Mouse (Mus musculus) stomach, embryonic 14.5 days (tissue): ENCODE data around the gene Tdrd9. TPM values are rescaled to one million over a fixed set of nuclear protein-coding genes. Genes with fewer than 3 reads are reported as not detected.

Experiments
- ATAC-seq: fragments of 200-750 bp; cut with Nextera tagmentation; 2 replicates; pipeline ENCODE4 v1.8.0; 2017; ENCODE audit warnings: low read depth, moderate TSS enrichment; ENCODE audit not compliant: insufficient number of reproducible peaks, insufficient read depth, low FRiP score
- H3K27ac ChIP-seq: fragments of 300-500 bp; sonication (generic); 2 replicates; pipeline ENCODE4 v1.5.1; 2014; ENCODE audit warnings: mild to moderate bottlenecking, low read length, moderate library complexity, mixed read lengths
- H3K27me3 ChIP-seq: fragments of 300-500 bp; sonication (generic); 2 replicates; pipeline ENCODE4 v1.6.1; 2014; ENCODE audit warnings: low read length, control low read depth, mixed read lengths; ENCODE audit not compliant: control insufficient read depth, insufficient read depth
- H3K36me3 ChIP-seq: fragments of 300-500 bp; sonication (generic); 2 replicates; pipeline ENCODE4 v1.6.1; 2014; ENCODE audit warnings: mild to moderate bottlenecking, control low read depth, low read length, moderate library complexity, mixed read lengths; ENCODE audit not compliant: control insufficient read depth, insufficient read depth
- H3K4me1 ChIP-seq: fragments of 300-500 bp; sonication (generic); 2 replicates; pipeline ENCODE4 v1.6.1; 2014; ENCODE audit warnings: low read length, control low read depth, mixed read lengths; ENCODE audit not compliant: control insufficient read depth, insufficient read depth
- H3K4me2 ChIP-seq: fragments of 300-500 bp; sonication (generic); replicated peaks from 2 replicates; pipeline ENCODE4 v1.6.1; 2014; ENCODE audit warnings: low read depth, low read length, control low read depth
- H3K4me3 ChIP-seq: fragments of 300-500 bp; sonication (generic); 2 replicates; pipeline ENCODE4 v1.5.1; 2014; ENCODE audit warnings: low read depth, low read length, control low read depth
- H3K9ac ChIP-seq: fragments of 300-500 bp; sonication (generic); replicated peaks from 2 replicates; pipeline ENCODE4 v1.6.1; 2014; ENCODE audit warnings: low read depth, mild to moderate bottlenecking, control low read depth, low read length, moderate library complexity, mixed read lengths
- H3K9me3 ChIP-seq: fragments of 300-500 bp; sonication (generic); 2 replicates; pipeline ENCODE4 v1.6.1; 2016; ENCODE audit warnings: low read depth, low read length, control low read depth; ENCODE audit not compliant: control insufficient read depth
- whole genome bisulfite sequencing: fragments of 180-500 bp; shearing (Covaris S2); extraction: QIAGEN DNeasy Blood & Tissue Kit; methylation state at CpG from one replicate; pipeline ENCODE4 v1.1.7; 2014; 5-methylcytosine and 5-hydroxymethylcytosine counted together
- polyA plus RNA-seq: library from polyadenylated mRNA; unstranded; fragments of >200 nt; fragmentation: Nextera tagmentation; extraction: Ambion mirVana; gene quantifications from 2 replicates; pipeline ENCODE4 v1.2.1, GENCODE M21; 2014

Tdrd9 gene
- polyA plus RNA-seq, 1 experiment from 2014 or later, result 0.22 TPM

DNA sequence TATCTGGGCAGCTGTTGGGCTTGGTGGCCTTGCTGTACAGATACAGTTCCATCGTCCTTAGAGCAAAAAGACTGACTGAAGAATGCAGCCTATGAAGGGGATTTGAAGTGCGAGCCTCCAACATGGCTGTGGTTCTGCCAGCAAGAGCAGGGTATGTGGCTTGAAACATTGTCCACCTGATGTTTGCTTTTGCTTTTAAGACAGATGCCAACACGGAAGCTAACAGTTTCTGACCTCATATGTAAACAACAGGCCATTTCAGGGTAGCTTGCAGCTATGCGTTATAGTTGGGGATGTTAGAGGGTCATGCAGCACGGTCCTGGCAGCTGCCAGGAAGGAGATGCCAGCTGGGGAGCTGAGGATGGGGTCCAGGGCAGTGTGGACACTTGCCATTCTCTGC lies 20.9 kb upstream of the Tdrd9 start:
- Histone ChIP-seq H3K27ac (no peak overlapping the region), H3K4me3 (no peak overlapping the region), H3K4me2 (no peak overlapping the region), H3K36me3 (no peaks in the 10 kb centered on the region), H3K9me3 (no peaks in the 10 kb centered on the region), H3K27me3 (no peaks in the 10 kb centered on the region), H3K4me1 (peaks cover 9% of the 10 kb centered on the region), H3K9ac (no peak overlapping the region)
- no peak for ATAC-seq
- WGBS, result 43% methylated on average over 5 of the region's 5 CpGs

DNA sequence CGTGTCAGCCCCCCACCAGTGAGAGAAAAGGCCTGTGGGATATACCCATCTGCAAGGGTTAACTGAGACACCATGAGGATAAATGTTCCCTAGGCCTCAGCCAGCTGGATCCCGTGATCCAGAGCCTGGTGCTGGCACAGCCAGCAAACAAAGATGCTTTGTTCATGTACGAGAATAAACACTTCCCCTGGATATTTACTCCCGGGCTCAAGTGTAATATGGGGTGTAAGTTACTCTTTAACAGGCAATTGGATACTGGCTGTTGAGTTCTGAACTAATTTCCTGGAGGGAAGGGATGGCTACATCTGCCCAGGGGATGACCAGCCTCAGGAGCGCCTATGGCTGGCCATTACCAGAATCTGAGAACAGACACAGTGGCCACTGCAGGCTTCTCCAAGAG lies 19.7 kb upstream of the Tdrd9 start:
- Histone ChIP-seq H3K4me1 (peaks cover 8% of the 10 kb centered on the region), H3K9me3 (no peaks in the 10 kb centered on the region), H3K4me3 (no peak overlapping the region), H3K36me3 (no peaks in the 10 kb centered on the region), H3K4me2 (no peak overlapping the region), H3K9ac (no peak overlapping the region), H3K27me3 (no peaks in the 10 kb centered on the region), H3K27ac (no peak overlapping the region; the same call in 1 of the 2 replicates)
- WGBS, result 34% methylated on average over 5 of the region's 5 CpGs
- peak; percentile 10; the same call in 1 of the 2 replicates for ATAC-seq

DNA sequence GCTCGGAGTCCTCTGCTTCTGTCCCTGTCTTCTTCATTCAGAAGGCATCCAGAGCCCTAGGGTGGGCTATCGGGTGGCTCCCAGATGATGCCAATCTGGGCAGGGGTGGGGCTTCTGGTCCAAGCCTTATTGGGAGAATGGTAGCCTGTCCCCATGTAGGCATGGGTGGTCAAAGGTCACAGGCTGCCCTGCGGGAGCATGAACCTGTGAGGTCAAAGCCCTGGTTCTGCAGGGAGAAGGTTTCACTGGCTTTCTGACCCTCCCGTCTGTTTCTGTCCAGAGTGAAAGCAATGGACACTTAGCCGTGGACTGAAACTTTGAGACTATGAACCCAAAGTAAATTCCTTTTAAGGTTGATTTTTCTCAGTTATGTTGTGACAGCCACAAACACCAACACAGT lies 15.2 kb upstream of the Tdrd9 start:
- Histone ChIP-seq H3K4me2 (no peak overlapping the region), H3K9me3 (no peaks in the 10 kb centered on the region), H3K27ac (no peak overlapping the region), H3K27me3 (no peaks in the 10 kb centered on the region), H3K4me1 (peaks cover 8% of the 10 kb centered on the region), H3K36me3 (peaks cover 16% of the 10 kb centered on the region), H3K9ac (no peak overlapping the region), H3K4me3 (no peak overlapping the region)
- no peak for ATAC-seq
- WGBS, result 75% methylated on average over 5 of the region's 5 CpGs

DNA sequence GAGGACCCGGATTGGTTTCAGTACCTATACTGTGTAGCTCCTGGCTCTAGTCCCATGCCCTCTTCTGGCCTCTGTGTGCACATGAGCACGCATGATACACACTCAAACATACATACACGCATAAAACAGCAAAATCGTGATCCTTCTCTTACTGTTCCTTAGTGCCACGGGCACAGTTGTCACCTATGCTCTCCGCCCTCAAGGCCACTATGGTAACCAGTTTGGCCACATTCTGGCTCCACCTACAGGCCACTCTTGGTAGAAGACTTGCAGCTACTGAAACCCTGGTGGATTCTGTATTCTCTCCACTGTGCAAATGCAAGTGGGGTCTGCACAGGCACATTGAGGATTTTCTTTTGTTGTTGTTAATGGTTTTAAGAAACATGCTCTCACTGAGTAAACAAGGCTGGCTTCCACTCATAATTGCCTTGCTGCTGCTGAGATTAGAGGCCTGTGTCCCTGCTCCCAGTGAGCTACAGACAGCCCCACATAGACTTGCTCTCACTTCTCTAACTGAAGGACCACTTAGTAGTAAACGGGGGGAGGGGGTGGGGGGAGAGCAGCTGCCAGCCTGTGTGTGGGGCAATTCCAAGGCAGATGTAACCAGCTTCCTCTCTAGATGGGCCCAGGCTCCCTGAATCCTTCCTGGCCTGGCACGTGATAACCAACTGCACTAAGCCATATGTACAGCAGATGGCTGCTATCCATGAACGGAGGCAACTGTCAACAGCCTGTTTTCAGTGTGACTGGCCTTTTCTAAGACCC lies 13.1 kb upstream of the Tdrd9 start:
- no peaks in the 10 kb centered on the region for H3K9me3 ChIP-seq
- 38% methylated on average over 9 of the region's 9 CpGs for WGBS
- H3K4me2 ChIP-seq, result no peak overlapping the region
- ATAC-seq, result peak; percentile 51; the same call in 1 of the 2 replicates
- H3K36me3 ChIP-seq, result peaks cover 24% of the 10 kb centered on the region
- no peaks in the 10 kb centered on the region for H3K27me3 ChIP-seq
- no peak overlapping the region for H3K9ac ChIP-seq
- H3K27ac ChIP-seq, result no peak overlapping the region
- H3K4me1 ChIP-seq, result no peaks in the 10 kb centered on the region
- no peak overlapping the region for H3K4me3 ChIP-seq

DNA sequence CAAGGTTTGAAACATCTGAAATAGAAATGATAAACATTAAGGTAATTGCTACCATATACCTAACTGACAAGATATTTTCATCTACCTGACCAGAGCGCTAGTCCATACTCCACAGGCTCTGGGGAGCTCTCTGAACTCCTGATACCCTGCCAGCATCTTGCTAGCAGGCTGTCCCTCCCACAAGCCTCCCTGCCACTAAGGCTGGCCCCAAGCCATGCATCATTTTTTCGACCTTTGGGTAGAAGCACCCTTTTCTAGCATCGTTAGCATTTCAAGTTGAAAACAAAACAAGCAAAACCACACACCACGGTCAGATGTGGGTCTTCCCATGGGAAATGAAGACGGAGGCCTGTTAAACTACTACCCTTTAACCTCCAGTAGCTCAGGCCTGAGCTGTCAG lies 8.0 kb upstream of the Tdrd9 start:
- H3K9me3 ChIP-seq, result no peaks in the 10 kb centered on the region
- H3K9ac ChIP-seq, result no peak overlapping the region
- no peak for ATAC-seq
- H3K27me3 ChIP-seq, result no peaks in the 10 kb centered on the region
- no peak overlapping the region for H3K4me2 ChIP-seq
- peaks cover 7% of the 10 kb centered on the region; the same call in 1 of the 2 replicates for H3K4me1 ChIP-seq
- H3K4me3 ChIP-seq, result no peak overlapping the region
- WGBS, result 92% methylated on average over 5 of the region's 5 CpGs
- H3K36me3 ChIP-seq, result peaks cover 24% of the 10 kb centered on the region
- H3K27ac ChIP-seq, result no peak overlapping the region

DNA sequence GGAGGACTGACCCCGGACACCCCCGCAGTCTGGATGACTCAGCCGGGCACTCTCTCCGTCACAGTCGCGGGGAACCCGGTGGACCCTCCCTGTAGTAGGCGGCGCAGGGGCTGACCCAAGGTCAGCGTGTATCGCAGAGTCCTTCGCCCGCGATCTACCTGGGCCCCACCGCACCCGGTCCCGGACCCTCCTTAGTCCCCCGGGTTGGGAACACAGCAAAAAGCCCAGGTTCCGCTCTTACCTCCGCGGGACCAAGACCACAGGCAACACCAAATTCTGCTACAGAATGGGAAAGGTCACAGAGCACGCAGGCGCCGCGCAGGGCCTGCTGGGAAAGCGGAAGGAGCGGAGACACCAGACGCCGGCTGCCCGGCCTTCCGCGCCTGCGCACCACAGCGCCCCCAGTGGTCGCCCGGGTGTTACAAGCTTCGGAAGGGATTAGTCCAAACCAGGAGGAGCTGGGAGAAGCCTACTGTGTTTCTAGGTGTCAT lies 4.6 kb upstream of the Tdrd9 start, which contains the start of gene Atp5mpl:
Gene Atp5mpl, minus strand, starts transcription at position 295 of the 491 bp plus-strand sequence.
- Histone ChIP-seq H3K9me3 (no peaks in the 10 kb centered on the region), H3K27ac (no peak within 1 kb of the TSS), H3K36me3 (peaks cover 3% of the 10 kb centered on the region), H3K4me1 (peaks cover 7% of the 10 kb centered on the region; the same call in 1 of the 2 replicates), H3K27me3 (no peaks in the 10 kb centered on the region), H3K4me2 (peak within 1 kb of the TSS; percentile 95), H3K9ac (peak within 1 kb of the TSS; percentile 93), H3K4me3 (peak within 1 kb of the TSS; percentile 91)
- ATAC-seq, result peak; percentile 91
- 0% methylated on average over 37 of the region's 37 CpGs for WGBS

DNA sequence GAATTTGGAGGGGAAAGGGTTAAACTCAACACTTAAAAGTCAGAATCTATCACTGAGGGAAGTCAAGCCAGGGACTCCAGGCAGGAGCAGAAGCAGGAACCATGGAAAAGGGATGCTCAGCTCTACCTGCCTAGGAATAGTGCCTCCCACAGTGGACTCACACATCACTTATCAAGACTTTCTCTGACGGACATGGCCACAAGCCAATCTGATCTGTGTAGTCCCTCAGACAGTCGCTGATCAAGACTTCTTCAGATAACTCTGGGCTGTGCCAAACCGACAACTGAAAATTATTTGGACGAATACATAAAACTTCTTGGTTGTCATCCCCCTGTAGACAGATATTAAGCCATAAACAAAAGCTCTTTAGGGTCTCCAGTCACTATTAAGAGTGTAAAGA lies 1.3 kb upstream of the Tdrd9 start:
- no peak overlapping the region for H3K4me3 ChIP-seq
- no peaks in the 10 kb centered on the region for H3K27me3 ChIP-seq
- H3K36me3 ChIP-seq, result no peaks in the 10 kb centered on the region
- ATAC-seq, result no peak
- WGBS, result 80% methylated on average over 4 of the region's 4 CpGs
- peaks cover 7% of the 10 kb centered on the region; the same call in 1 of the 2 replicates for H3K4me1 ChIP-seq
- H3K9ac ChIP-seq, result no peak overlapping the region
- no peak overlapping the region for H3K4me2 ChIP-seq
- no peaks in the 10 kb centered on the region for H3K9me3 ChIP-seq
- H3K27ac ChIP-seq, result no peak overlapping the region

DNA sequence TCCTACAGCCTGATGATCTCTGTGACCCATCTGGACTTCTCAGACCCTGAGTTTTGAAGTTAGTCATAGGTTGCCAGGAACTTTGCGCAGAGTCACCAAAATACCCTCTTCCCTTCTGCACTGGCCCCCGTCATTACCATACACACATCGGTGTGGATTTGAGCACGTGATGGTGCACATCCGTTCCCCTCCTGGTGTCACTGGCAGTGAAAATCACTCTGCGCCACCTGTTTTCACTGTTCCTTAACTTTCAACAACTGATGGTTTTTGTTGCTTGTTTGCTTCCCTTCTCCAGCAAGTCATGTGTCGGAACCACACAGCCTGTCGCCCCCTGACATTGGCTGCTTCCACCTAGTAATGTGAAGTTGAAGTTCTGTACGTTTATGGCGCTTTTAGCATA lies 1.1 kb downstream of the Tdrd9 start:
- 92% methylated on average over 10 of the region's 10 CpGs for WGBS
- H3K9me3 ChIP-seq, result no peaks in the 10 kb centered on the region
- H3K9ac ChIP-seq, result no peak overlapping the region
- H3K27ac ChIP-seq, result no peak overlapping the region
- no peak overlapping the region for H3K4me3 ChIP-seq
- H3K27me3 ChIP-seq, result no peaks in the 10 kb centered on the region
- H3K36me3 ChIP-seq, result no peaks in the 10 kb centered on the region
- no peaks in the 10 kb centered on the region for H3K4me1 ChIP-seq
- H3K4me2 ChIP-seq, result no peak overlapping the region
- no peak for ATAC-seq
